Mouse (Mus musculus) Patski (cell line): ENCODE measurements around the gene Kmt2c. TPM values are rescaled to one million over a fixed set of nuclear protein-coding genes. Genes with fewer than 3 reads are reported as not detected.
A peak's percentile ranks its signal among the peaks of the same experiment; 100 is the strongest.

Source experiments
- ATAC-seq: fragments of 100-300 bp; one replicate; pipeline ENCODE4 v1.8.0; 2021
- CTCF ChIA-PET: fragments of 350-600 bp; sonication (Branson Sonifier 250); formaldehyde crosslinking; loops from one replicate; lab custom pipeline; 2022; ENCODE audit warnings: inconsistent platforms; lab: Charles Lee
- POLR2A ChIA-PET: fragments of 350-600 bp; sonication (Branson Sonifier 250); formaldehyde crosslinking; loops from one replicate; lab custom pipeline; 2022; ENCODE audit warnings: antibody characterized with exemption, inconsistent platforms; lab: Charles Lee
- DNase-seq: peaks from one replicate; pipeline ENCODE4 v3.0.0-alpha.2; 2011; ENCODE audit warnings: low read depth, low spot score
- H3K27me3 ChIP-seq: fragments of 371-371 bp; one replicate; pipeline ENCODE4 v1.5.1; 2021
- CTCF ChIP-seq: fragments of 100-300 bp; IDR thresholded peaks from one replicate; pipeline ENCODE4 v1.5.1; 2021
- in situ Hi-C: fragments of 300-500 bp; cut with MboI; formaldehyde crosslinking; loops from 3 replicates; pipeline ENCODE4 v1.11.1; 2018; ENCODE audit warnings: low pct_unique_long_range_greater_than_20kb, mixed read lengths
- polyA plus RNA-seq: library from polyadenylated mRNA; unstranded; gene quantifications from one replicate; pipeline ENCODE4 v1.2.3, GENCODE M21; 2021

Kmt2c gene
- polyA plus RNA-seq, 1 experiment from 2014 or later = 18.1 TPM

DNA sequence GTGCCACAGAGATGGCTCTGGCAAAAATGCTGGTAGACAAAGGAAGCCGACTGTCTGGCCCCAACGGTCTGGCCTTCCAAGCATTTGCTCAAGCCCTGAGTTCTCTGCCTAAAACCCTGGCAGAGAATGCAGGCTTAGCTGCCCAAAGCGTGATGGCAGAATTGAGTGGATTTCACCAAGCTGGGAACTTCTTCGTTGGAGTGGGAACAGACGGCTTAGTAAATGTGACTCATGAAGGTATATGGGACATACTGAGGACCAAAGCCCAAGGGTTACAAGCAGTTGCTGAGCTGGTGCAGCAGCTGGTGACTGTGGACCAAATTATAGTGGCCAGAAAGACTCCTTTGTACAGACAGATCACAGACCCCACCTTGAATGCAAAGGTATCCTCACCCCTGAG lies 19.0 kb upstream of the Kmt2c start:
- ATAC-seq (no peak), DNase-seq (no peak)
- TF ChIP-seq CTCF = no peak
- POLR2A ChIA-PET = interaction anchor here (0.6 to 1.3 kb wide), 2 partner anchors 16 to 17 kb away, joined by 3 read pairs; no protein-coding TSS in a partner anchor
- CTCF ChIA-PET = no interaction called here
- no peaks in the 10 kb centered on the region for H3K27me3 ChIP-seq
- in situ Hi-C loops = no loop called here

DNA sequence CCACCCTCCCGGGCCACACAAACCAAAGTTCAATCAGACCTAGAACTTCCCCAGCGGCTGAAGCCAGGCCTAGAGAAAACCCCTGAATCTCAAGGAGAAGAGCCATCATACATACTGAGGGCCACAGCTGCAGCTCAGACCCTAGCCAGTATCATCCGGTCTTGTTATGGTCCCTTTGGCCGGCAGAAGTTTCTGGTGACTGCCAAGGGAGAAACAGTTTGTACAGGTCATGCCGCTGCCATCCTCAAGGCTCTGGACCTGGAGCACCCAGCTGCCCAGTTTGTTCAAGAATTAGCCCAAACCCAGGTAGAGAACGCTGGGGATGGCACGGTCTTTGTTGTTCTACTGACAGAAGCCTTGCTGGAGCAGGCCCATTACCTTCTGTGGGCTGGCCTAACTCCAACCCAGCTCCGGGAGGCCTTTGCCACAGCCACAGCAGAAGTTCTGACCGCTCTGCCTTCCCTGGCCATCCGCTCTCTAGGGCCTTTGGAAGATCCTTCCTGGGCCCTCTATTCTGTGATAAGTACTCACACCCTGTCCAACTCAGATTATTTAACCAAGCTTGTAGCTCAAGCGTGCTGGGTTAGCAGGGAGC lies 17.8 kb upstream of the Kmt2c start:
- POLR2A ChIA-PET = no interaction called here
- in situ Hi-C loops = no loop called here
- TF ChIP-seq CTCF = no peak
- H3K27me3 ChIP-seq = no peaks in the 10 kb centered on the region
- DNase-seq = no peak
- no peak for ATAC-seq
- CTCF ChIA-PET = interaction anchor here (1.3 kb wide), 1 partner anchor 13 kb away, joined by 3 read pairs; no protein-coding TSS in a partner anchor

DNA sequence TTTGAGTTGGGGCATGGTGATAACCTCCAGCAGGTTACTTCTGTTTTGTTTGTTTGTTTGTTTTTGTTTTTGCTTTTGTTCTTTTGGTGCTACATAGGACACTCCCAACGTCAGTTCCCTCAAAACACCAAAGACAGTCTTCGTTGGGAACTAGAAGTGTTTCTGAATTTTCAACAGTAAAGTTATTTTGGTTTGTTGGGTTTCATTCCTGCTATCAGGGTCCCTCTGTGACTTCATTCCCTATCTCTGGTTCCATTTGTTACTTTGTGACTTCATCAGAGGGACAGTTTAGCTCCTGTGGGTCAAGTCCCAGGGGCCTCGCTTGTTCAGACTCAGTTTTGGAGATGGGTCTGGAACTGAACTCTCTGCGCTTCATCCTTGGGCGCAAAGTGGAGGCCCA lies 17.2 kb upstream of the Kmt2c start, which contains the start of gene Cct8l1:
Gene Cct8l1 (plus strand): TSS at position 301 of the 400 bp plus-strand sequence.
- DNase-seq (no peak), ATAC-seq (no peak)
- H3K27me3 ChIP-seq = no peaks in the 10 kb centered on the region
- in situ Hi-C loops = no loop called here
- no peak for TF ChIP-seq CTCF
- POLR2A ChIA-PET = no interaction called here
- CTCF ChIA-PET = interaction anchor here (1.3 kb wide), 2 partner anchors 12 to 15 kb away, joined by 3 read pairs; no protein-coding TSS in a partner anchor

DNA sequence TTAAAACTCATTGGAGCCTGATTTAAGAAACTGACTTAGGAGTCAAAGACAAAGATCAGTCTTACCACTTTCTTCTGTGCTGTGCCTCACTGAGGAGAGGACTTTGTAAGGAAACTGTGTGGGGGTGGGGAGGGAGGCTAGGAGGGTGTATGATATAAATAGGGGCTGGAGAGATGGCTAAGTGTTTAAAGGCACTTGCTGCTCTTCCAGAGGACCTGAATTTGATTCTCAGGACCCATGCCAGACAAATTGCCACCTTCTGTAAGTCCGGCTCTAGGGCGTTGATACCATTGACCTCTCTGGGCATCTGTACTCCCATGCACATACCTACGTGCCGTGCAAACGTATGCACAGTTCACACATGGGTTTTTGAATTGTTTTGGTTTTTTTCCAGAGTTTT lies 7.5 kb upstream of the Kmt2c start:
- no peaks in the 10 kb centered on the region for H3K27me3 ChIP-seq
- ChIA-PET CTCF (no interaction called here), POLR2A (no interaction called here)
- ATAC-seq = no peak
- no peak for TF ChIP-seq CTCF
- in situ Hi-C loops = no loop called here
- no peak for DNase-seq

DNA sequence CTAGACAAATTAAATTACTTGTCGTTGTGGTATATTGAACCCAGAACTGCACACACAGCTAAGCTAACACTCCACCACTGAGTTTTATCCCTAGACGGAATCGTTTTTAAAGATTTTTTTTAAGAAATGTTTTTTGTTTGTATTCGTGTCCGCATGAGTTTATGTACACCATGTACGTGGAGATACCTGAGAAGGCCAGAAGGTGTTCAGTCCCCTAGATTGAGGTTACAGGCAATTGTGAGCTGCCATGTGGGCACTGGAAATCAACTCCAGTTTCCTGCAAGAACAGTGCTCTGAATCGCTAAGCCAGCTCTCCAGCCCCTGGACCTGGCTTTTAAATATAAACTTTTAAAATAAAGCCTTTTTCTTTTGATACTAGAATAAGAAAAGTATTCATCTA lies 2.1 kb upstream of the Kmt2c start:
- no peak for TF ChIP-seq CTCF
- no peaks in the 10 kb centered on the region for H3K27me3 ChIP-seq
- ChIA-PET CTCF (interaction anchor here (1.1 to 1.7 kb wide), 6 partner anchors 12 to 80 kb away, joined by 3 to 5 read pairs (median 4); partner anchors contain the start of gene Cct8l1), POLR2A (interaction anchor here (0.9 to 6.0 kb wide), 4 partner anchors 17 to 29 kb away, joined by 3 to 32 read pairs (median 7); no protein-coding TSS in a partner anchor)
- DNase-seq = no peak
- in situ Hi-C loops = no loop called here
- ATAC-seq = no peak

DNA sequence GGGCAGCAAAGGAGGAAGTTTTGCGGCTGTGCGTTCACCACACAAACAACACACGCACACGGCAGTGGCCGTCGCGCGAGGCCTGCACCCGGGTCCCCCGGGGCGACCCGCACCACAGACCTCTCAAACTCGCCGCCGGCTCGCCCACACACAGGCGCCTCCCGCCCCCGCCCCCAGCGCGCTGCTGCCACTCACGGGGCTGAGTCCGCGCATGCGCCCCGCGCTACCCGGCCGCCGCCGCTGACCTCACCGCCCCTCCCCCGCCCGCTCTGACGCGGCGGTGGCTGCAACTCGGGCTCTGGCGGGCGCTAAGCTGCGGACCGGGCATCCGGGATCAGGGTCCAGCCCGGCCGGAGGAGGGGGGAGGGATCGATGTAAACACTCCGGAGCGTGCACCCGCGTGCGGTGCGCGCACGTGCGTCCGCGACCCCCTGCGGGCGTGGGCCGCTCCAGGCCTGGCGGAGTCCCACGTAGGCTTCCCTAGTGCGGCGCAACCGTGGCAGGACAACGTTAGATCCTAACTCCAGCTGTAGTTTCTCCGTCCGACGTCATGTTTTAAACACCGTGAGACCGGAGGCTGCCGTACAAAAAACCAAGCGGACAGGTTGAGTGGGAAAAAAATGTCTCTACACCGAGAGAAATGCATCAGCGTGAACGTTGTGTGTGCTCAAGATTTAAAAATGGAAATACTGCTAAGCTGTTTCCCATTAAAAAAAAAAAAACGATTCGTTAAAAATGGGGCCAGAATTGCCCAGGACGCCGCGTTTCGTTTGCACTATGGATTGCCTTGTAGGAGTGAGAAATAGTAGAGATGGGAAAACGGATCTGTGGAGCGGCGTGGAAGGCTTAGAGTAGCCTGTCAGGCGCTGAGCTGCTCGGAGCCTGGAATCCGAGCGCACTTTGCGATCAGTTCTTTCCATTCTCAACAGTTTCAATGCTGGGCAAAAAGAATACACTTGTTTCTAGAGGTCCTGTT lies 1.1 kb upstream of the Kmt2c start:
- CTCF ChIA-PET = interaction anchor here (0.7 to 1.7 kb wide), 8 partner anchors 13 to 79 kb away, joined by 3 to 5 read pairs (median 4); partner anchors contain the start of gene Cct8l1
- in situ Hi-C loops = loop anchor here (5.0 kb wide), 1 partner anchor 33 kb away; no protein-coding TSS in a partner anchor
- POLR2A ChIA-PET = interaction anchor here (0.5 to 6.0 kb wide), 8 partner anchors 18 to 128 kb away, joined by 3 to 32 read pairs (median 4); no protein-coding TSS in a partner anchor

DNA sequence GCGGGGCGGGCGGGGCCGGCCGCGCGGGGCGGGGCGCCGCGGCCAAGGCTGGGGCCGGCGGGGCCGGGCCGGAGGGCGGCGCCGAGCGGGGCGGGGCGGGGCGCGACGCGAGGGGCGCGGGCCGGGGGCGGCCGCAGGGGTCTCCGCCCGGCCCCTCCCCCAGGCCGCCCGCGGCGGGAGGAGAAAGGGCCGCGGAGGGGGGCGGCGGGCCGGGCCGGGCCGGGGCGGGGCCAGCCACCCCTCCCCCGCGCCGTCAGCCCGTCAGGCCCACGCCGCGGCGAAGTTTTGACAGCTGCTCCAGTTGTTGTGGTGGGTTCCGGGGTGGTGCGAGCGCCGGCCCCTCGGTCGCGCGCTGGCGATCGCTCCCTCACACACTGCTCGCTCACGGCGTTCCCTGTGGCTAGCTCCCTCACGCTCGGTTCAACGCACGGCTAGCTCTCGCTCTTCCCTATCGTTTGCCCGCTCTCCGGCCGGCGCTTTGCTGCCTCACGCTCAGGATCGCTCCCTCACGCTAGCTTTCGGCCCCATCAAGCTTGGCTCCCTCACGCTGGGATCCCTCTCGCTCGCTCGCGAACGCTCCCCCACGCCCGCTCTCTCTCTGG lies 339 bp upstream of the Kmt2c start:
- H3K27me3 ChIP-seq = no peaks in the 10 kb centered on the region
- ChIA-PET CTCF (interaction anchor here (0.7 to 1.2 kb wide), 3 partner anchors 27 to 69 kb away, joined by 3 read pairs; no protein-coding TSS in a partner anchor), POLR2A (interaction anchor here (1.2 to 6.0 kb wide), 4 partner anchors 27 to 104 kb away, joined by 3 to 32 read pairs (median 6); no protein-coding TSS in a partner anchor)
- no peak for TF ChIP-seq CTCF
- DNase-seq (no peak), ATAC-seq (peak; percentile 66)
- in situ Hi-C loops = loop anchor here (5.0 kb wide), 1 partner anchor 33 kb away; no protein-coding TSS in a partner anchor

More for the DNA sequence above, 1.1 kb upstream of the Kmt2c start:
- no peak for TF ChIP-seq CTCF
- ATAC-seq (peak; percentile 63), DNase-seq (peak; percentile 68)
- H3K27me3 ChIP-seq = no peaks in the 10 kb centered on the region

DNA sequence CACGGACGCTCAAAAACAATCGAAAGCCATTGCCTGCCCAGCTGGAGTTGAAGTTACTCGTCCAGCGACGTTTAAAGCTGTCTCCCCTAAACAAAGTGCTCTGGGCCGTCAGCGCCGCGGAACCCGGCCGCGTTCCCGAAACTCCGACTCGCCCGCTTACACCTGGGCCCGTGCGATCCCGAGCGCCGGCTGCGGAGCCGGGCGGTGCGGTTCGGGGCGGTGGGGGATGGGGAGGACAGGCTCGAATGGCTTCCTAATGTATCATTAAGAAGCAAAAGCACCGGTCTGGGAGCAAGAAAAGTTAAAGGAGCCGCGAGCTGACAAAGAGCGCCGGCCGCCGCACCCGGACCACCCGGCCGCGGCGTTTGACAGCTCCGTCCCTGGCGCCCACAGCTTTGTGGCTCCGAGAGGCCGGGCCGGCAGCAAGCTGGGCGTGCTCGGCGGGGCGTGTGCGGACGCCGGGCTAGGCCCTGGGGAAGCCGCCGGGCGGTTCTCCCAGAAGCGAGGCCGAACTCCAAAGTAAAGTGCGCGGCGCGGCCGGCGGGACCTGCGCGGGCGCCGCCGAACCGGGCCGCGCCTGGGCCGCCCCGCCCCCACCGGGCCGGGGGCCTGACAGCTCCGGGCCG lies 750 bp downstream of the Kmt2c start:
- ChIA-PET CTCF (interaction anchor here (1.1 to 1.2 kb wide), 2 partner anchors 68 to 77 kb away, joined by 3 to 4 read pairs; no protein-coding TSS in a partner anchor), POLR2A (interaction anchor here (1.1 to 6.0 kb wide), 2 partner anchors 25 to 30 kb away, joined by 5 to 32 read pairs; no protein-coding TSS in a partner anchor)
- in situ Hi-C loops = loop anchor here (5.0 kb wide), 1 partner anchor 34 kb away; no protein-coding TSS in a partner anchor
- no peak for TF ChIP-seq CTCF
- ATAC-seq (peak; percentile 24), DNase-seq (no peak)
- H3K27me3 ChIP-seq = no peaks in the 10 kb centered on the region

DNA sequence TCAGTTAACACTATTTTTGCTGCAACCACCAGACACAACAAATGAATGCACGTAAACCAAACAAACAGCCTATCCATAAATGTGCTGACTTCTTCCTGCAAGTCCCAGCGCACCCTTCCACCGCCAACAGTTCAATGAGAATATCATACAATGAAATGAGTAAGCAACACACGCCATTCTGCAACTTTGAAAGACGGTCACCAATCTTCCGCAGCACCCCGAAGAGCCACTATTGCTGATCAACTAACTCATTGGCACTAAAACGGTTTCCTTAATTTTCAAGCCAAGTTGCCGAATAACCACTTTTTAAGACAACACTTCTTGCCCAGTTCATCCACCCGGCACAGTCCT lies 1.2 kb downstream of the Kmt2c start:
- in situ Hi-C loops = loop anchor here (5.0 kb wide), 1 partner anchor 35 kb away; no protein-coding TSS in a partner anchor
- no peak for TF ChIP-seq CTCF
- DNase-seq = no peak
- H3K27me3 ChIP-seq = no peaks in the 10 kb centered on the region
- POLR2A ChIA-PET = interaction anchor here (1.1 to 6.0 kb wide), 2 partner anchors 24 to 31 kb away, joined by 5 to 32 read pairs; no protein-coding TSS in a partner anchor
- no peak for ATAC-seq
- CTCF ChIA-PET = interaction anchor here (1.2 kb wide), 1 partner anchor 76 kb away, joined by 4 read pairs; no protein-coding TSS in a partner anchor
